Mouse (Mus musculus): Measurements from ENCODE around the gene 1520401A03Rik.
"Not testable (repeated sequence)": the region's sequence is repeated elsewhere in the genome, so short reads cannot be mapped to it uniquely, and the experiment has no call there.

1520401A03Rik gene

GRCm38 (mm10) chr17:23722376-23723125 lies at the start of gene 1520401A03Rik:
1520401A03Rik (minus strand) TSS chr17:23722783.
- DNase-seq (ENCODE audit: low read depth) = no peak

GRCm38 (mm10) chr17:23772219-23772556 lies 49.6 kb upstream of the 1520401A03Rik start:
- not testable (repeated sequence) for DNase-seq (ENCODE audit: low read depth)

GRCm38 (mm10) chr17:23771284-23772218 lies 49.0 kb upstream of the 1520401A03Rik start, which contains the start of gene Flywch1:
Flywch1 (minus strand) TSS chr17:23771602.
- DNase-seq (ENCODE audit: low read depth) = peak; percentile 98

GRCm38 (mm10) chr17:23770896-23771283 lies 48.3 kb upstream of the 1520401A03Rik start:
- DNase-seq (ENCODE audit: low read depth) = no peak

GRCm38 (mm10) chr17:23770493-23770892 lies 47.9 kb upstream of the 1520401A03Rik start:
- no peak for DNase-seq (ENCODE audit: low read depth)

GRCm38 (mm10) chr17:23762976-23763375 lies 40.4 kb upstream of the 1520401A03Rik start:
- no peak for DNase-seq (ENCODE audit: low read depth)

GRCm38 (mm10) chr17:23761155-23761554 lies 38.6 kb upstream of the 1520401A03Rik start:
- no peak for DNase-seq (ENCODE audit: low read depth)

- no peak for DNase-seq (ENCODE audit: low read depth)
These were observed 37.6 kb upstream of the 1520401A03Rik start for GRCm38 (mm10) chr17:23760231-23760630.

GRCm38 (mm10) chr17:23758801-23759200 lies 36.2 kb upstream of the 1520401A03Rik start:
- DNase-seq (ENCODE audit: low read depth) = no peak

- DNase-seq (ENCODE audit: low read depth) = no peak
These were observed 35.0 kb upstream of the 1520401A03Rik start for GRCm38 (mm10) chr17:23757581-23757980.

- no peak for DNase-seq (ENCODE audit: low read depth)
These were observed 33.1 kb upstream of the 1520401A03Rik start for GRCm38 (mm10) chr17:23755689-23756088.

GRCm38 (mm10) chr17:23749400-23750191 lies 27.0 kb upstream of the 1520401A03Rik start:
- no peak for DNase-seq (ENCODE audit: low read depth)

GRCm38 (mm10) chr17:23748631-23749391 lies 26.2 kb upstream of the 1520401A03Rik start:
- peak; percentile 44 for DNase-seq (ENCODE audit: low read depth)

GRCm38 (mm10) chr17:23748026-23748425 lies 25.4 kb upstream of the 1520401A03Rik start:
- DNase-seq (ENCODE audit: low read depth) = no peak

- DNase-seq (ENCODE audit: low read depth) = no peak
These were observed 24.9 kb upstream of the 1520401A03Rik start for GRCm38 (mm10) chr17:23747471-23747870.

GRCm38 (mm10) chr17:23746767-23747166 lies 24.2 kb upstream of the 1520401A03Rik start:
- DNase-seq (ENCODE audit: low read depth) = no peak

- no peak for DNase-seq (ENCODE audit: low read depth)
These were observed 23.7 kb upstream of the 1520401A03Rik start for GRCm38 (mm10) chr17:23746311-23746710.

GRCm38 (mm10) chr17:23745301-23746251 lies 23.0 kb upstream of the 1520401A03Rik start, which contains the start of gene Kremen2:
Kremen2 (minus strand) TSS chr17:23745833.
- no peak for DNase-seq (ENCODE audit: low read depth)

GRCm38 (mm10) chr17:23744651-23745050 lies 22.1 kb upstream of the 1520401A03Rik start:
- no peak for DNase-seq (ENCODE audit: low read depth)

- no peak for DNase-seq (ENCODE audit: low read depth)
These were observed 21.5 kb upstream of the 1520401A03Rik start for GRCm38 (mm10) chr17:23744076-23744475.

Data from fibroblast of lung, adult 2 months (primary cell).